Mouse (Mus musculus): ENCODE measurements around the gene Sgca.

Gene Sgca

DNA sequence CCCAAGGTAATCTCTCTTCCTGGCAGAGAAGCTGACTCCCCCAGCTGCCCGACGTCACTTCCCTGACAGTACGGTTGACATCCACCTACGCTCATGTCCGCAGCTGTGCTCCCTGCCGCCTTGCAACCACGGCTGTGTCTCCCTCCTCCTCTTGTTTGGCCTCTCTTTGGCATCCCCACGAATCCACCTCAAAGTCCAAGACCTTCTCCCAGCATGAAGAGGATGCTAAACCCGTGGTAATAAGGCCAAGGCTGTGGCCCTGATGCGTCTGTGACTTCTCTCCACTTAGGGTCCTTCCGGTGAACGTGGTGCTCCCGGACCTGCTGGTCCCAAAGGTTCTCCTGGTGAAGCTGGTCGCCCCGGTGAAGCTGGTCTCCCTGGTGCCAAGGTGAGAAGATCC, 33.1 kb downstream of the Sgca start:
- no peak for DNase-seq (ENCODE audit: low spot score in 2 of 2)

DNA sequence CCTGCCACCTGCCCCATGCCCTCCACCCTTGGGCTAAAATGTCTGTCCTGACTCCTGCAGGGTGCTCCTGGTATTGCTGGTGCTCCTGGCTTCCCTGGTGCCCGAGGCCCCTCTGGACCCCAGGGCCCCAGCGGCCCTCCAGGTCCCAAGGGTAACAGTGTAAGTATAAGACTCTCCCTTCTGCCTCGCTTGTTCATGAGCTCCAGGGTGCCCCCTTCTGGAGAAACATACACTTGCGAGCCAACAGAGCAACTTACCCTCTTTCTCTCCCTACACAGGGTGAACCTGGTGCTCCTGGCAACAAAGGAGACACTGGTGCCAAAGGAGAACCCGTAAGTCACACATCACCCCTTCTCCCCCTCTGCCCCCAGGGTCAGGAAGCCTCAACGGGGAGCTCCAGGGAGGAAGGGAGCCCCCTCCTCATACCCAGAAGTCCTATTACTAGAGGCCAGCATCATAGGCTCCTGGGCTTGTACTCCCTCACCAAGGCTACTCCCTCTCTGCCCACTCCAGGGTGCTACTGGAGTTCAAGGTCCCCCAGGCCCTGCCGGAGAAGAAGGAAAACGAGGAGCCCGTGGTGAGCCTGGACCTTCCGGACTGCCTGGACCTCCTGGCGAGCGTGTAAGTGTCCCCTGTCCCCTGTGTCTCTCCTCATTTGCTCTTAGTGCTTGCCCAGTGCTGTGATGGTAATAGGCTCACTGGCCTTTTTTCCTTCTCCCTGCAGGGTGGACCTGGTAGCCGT, 33.7 kb downstream of the Sgca start:
- DNase-seq (ENCODE audit: low spot score in 2 of 2) = no peak

DNA sequence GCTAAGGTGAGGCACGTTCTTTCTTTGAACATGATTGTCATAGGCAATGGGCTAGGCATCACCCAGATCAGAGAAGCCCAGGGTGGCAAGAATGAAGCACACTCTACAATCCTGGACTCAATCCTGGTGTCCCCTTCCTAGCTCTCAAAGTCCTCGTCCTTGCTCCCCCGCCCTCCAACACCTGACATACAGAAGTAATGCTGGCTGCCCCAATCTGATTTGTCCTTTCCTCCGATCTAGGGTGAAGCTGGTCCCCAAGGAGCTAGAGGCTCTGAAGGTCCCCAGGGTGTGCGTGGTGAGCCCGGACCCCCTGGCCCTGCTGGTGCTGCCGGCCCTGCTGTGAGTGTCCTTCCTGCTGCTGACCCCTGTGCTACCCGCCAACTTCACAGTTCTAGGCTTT, 34.4 kb downstream of the Sgca start:
- DNase-seq (ENCODE audit: low spot score in 2 of 2) = no peak

DNA sequence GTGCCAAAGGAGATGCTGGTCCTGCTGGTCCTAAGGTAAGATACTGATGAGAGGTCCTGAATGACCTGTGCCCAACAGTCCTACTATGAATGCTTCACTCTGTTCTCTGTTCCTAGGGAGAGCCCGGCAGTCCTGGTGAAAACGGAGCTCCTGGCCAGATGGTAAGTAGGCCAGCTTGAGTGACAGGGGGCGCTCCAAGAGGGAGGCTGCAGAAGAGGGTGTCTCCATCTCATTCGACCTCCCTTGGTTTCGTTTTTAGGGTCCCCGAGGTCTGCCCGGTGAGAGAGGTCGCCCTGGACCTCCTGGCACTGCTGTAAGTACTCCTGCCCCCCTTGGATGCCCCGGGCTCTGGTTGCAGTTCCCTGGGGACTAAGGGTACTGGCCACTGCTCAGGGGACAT, 35.0 kb downstream of the Sgca start:
- DNase-seq (ENCODE audit: low spot score in 2 of 2) = no peak

DNA sequence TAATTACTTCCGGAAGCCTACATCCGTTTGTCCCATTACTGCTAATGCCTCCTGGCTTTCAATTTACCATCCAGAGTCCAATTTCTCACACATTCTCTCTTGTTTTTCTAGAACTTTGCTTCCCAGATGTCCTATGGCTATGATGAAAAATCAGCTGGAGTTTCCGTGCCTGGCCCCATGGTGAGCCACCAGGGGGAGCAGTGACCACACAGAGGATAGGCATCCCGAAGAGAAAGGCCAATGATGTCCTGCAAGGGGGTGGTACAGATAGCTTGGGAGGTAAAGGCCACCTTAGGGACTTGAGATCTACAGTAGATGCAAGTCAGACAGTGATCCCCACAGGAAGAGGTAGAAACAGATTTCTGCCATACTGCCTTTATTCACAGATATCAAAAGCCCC, 36.8 kb downstream of the Sgca start:
- DNase-seq (ENCODE audit: low spot score in 2 of 2) = peak in 1 of 2 experiments; percentile 73

DNA sequence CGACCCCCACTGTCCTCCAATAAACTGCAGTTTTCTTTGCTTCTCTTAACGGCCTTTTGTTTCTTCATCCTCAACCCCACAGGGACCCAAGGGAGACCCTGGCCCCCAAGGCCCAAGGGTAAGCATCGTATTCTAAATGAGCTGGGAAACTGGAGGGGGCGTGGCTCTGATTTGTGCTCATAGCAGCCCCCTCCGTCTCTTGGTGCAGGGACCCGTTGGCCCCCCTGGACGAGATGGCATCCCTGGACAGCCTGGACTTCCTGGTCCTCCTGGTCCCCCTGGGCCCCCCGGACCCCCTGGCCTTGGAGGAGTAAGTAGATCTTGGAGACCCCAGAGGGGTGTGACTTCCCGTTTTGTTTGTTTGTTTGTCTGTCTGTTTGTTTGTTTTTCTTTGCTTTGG, 37.8 kb downstream of the Sgca start:
- DNase-seq (ENCODE audit: low spot score in 2 of 2) = no peak

DNA sequence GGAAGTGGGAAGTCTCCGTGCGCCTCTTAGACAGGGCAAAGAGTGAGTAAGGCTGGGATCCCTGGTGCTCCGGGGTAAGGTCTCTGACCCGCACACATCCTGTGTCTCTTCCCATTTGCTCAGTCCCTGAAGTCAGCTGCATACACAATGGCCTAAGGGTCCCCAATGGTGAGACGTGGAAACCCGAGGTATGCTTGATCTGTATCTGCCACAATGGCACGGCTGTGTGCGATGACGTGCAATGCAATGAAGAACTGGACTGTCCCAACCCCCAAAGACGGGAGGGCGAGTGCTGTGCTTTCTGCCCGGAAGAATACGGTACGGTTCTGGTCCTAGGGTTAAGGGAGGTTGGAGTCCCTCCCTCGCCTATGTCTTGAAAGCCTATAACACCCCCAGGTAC, 38.3 kb downstream of the Sgca start:
- DNase-seq (ENCODE audit: low spot score in 2 of 2) = no peak

DNA sequence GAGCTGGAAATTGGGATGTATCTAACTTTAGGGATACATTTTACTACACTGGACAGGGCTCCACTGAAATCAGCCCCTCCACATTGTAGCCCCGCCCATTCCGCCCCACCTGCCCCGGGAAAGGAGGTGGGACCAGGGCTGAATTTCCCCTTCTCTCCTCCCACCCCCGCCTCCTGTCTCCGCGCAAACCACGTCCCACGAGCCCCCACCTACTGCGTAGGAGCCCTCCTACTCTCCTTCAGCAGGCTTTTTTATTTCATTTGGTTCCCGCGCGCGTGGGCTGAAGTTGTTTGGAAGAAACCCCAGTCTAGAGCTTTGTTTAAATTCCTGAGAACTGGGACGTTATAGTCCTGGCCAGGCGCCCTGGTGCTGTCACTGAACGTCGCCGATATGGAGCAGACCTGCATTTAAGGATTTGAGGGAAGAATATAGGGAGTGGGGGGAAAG, 38.8 kb downstream of the Sgca start:
- peak; percentile 52 to 55 for DNase-seq (ENCODE audit: low spot score in 2 of 2)

DNA sequence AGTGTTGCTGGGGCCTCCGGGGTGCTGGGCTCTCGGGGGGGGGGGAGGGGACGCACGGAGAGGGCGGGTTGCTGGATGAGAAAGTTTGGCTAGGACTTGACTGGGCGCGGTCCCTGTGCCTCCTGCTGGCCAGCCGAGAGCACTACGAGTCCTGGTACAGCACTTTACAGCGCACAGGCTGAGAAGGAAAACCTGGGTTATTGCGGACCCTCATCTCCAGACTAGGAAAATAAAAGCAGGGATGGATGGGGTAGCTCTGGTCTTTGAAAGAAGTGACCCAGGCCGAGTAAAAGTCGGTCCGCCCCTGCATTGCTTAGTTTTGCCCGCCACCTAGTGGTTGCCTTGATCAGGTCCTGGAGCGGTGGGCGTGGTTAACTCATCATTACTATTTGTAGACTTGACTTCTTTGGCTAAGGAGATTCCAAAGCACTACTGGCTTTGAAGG, 39.3 kb downstream of the Sgca start:
- DNase-seq (ENCODE audit: low spot score in 2 of 2) = peak; percentile 70 to 85

DNA sequence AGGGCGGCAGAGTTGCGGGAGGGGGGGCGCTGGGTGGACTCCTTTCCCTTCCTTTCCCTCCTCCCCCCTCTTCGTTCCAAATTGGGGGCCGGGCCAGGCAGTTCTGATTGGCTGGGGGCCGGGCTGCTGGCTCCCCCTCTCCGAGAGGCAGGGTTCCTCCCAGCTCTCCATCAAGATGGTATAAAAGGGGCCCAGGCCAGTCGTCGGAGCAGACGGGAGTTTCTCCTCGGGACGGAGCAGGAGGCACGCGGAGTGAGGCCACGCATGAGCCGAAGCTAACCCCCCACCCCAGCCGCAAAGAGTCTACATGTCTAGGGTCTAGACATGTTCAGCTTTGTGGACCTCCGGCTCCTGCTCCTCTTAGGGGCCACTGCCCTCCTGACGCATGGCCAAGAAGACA, 40.1 kb downstream of the Sgca start, which contains the start of gene Col1a1:
Gene Col1a1, plus strand, starts transcription at position 180 of the 400 bp plus-strand sequence.
- DNase-seq (ENCODE audit: low spot score in 2 of 2) = no peak

DNA sequence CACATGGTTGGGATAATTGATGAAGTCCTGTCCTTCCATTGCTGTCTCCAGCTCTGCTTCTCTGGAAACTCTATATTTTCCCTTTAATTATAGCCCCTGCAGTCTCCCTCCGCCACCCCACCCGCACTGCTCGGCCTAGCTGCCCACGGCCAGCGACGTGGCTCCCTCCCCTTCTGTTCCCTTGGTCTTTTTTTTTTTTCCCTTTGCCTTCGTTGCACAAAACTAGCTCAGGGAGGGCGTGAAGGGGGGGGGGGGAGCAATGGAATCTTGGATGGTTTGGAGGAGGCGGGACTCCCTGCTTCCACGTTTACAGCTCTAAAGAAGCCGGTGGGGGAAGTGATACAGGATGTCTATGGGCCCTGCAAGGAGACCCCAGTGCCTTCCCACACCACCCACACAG, 41.6 kb downstream of the Sgca start:
- no peak for DNase-seq (ENCODE audit: low spot score in 2 of 2)

DNA sequence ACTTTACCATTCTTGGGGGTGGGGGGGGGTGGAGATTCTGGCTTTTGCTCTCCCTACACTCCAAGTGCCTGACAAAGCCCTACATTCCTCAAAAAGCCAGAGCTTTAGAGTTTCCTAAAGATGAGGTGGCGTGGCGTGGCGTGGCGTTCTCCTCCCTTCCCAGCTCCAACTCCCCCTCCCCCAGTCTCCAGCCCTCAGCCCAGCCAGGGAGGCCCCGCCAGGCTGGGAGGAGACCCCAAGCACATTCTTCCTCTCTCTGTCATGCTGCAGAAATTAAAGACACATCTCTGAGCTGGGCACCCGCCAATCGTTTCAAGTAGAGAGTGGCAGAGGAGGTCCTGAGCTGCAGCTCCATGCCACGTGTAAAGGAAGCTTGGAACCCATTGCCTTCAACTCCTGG, 42.5 kb downstream of the Sgca start:
- no peak for DNase-seq (ENCODE audit: low spot score in 2 of 2)

DNA sequence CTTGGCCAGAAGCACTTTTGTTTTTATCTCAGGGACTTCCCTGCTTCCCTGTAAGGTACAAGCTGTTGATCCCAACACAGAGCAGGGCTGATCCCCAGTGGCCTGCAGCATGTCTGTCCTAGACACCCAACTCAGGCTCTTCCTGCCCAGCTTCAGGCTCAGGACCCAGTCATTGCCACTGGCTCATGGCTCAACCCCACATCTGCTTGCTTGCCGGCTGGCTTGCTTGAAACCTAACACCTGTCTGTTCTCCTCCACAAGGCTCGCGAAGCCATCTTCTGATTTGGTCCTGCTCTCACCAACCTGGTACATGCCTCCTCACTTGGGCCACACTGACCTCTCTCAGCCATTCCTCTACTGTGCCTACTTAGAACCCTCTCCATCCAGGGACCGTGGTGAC, 46.0 kb downstream of the Sgca start:
- no peak for DNase-seq (ENCODE audit: low spot score in 2 of 2)

DNA sequence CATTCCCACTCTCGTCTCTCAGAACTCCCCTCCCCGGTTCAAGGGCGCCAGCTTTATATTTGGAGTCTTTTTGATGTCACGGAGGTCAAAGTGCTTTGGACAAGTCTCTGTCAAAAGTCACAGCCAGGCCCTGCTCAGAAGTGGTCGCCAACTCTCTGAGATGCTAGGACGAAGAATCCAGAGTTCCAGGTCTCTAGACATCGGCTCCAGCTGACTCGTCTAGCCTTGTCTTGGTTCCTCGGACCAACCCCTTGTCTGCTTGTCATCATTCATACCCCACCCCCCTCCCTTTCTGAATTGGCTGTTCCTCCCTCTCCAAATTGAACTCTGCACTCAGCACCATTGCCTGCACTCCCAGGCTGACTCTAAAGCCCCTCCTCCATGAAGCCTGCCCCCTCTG, 46.5 kb downstream of the Sgca start:
- no peak for DNase-seq (ENCODE audit: low spot score in 2 of 2)

DNA sequence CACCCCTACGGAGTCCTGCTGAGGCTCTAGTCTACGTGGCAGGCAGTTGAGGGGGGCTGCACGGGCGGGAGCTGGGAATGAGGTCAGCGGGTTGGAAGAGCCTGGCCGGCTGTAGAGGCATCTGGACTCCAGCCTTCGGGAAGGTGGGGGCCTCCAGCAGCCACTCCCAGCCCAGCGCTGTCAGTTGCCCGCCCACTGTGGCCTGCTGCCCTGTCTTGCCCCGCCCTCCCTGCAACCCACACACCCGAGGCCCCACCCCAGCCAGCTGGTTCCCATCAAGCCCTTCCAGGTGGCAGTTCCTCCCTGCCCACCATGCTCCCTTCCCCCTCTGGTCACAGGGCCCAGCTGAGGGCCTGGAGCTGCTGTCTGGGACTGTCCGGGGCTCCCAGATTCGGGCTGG, 47.3 kb downstream of the Sgca start:
- DNase-seq (ENCODE audit: low spot score in 2 of 2) = no peak

DNA sequence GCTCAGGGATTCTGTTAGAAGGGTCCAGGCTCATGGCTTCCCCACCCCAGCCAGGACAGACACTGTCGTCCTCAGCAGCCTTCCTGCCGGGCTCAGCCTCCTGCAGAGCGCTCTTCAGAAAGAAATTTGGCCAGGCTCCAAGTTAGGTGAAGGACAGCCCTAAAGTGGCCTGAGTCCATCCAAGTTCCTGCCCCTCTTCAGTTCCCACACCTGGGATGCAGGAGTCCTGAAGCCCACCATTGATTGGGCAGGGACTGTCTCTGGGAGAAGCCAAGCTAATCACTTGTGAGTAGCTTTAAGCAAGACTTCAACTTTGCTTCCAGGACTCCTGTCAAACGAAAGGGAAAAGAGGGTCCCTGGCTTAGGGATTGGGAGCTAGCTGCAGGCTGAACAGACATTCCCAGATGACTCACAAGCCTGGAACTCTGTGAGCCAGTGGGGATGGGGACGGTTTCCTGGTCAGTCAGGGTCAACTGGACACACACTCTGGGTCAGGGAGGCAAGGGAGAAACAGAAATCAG, 48.3 kb downstream of the Sgca start:
- DNase-seq (ENCODE audit: low spot score in 2 of 2) = no peak

DNA sequence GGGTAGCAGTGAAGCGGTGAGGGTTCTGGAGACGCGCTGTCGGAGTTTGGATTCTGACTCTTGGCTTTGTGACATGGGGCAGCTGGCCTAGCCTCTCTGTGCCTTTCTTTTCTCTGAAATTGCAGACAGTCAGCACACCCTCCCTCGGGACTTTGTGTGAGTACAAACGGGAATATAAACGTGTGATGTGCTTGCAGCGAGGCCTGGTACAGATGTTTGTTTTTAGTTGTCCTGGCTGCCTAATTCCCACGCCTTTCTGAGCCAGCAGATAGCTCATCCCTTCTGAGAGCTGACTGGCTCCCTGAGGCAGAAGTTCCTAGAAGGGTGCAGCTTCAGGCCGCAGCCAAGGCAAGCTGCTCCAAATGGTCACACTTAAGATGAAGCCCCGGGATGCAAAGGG, 49.7 kb downstream of the Sgca start:
- DNase-seq (ENCODE audit: low spot score in 2 of 2) = no peak

DNA sequence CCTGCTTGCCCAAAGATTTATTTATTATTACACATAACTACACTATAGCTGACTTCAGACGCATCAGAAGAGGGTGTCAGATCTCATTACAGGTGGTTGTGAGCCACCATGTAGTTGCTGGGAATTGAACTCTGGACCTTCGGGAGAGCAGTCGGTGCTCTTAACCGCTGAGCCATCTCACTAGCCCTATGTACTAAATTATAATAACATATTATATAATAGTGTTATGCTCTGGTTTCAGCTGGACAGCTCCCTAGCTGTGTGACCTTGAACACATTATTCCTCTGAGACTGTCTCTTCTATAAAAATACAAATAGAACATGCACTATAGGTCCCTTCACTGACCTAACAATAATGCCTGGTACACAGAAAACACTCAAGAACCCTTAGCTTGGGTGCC, 51.1 kb downstream of the Sgca start:
- no peak for DNase-seq (ENCODE audit: low spot score in 2 of 2)

DNA sequence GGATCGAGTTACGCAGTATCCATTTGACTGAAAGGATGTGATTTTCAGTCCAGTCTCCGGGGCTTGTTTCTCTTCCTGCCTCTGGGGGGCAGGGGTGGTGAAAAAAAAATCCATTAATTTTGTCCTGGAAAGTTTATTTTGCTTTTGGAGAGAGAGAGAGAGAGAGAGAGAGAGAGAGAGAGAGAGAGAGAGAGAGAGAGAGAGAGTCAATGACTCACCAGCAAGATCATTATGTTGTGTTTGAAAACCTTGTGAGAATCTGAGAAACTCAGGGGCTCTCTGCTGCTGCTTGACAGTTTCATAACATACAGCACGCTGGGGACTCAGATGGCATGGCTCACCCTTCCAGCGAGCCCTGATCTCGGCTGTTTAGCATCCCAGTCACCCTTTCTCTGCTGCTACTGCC, 55.1 kb downstream of the Sgca start:
- no peak for DNase-seq (ENCODE audit: low spot score in 2 of 2)

DNA sequence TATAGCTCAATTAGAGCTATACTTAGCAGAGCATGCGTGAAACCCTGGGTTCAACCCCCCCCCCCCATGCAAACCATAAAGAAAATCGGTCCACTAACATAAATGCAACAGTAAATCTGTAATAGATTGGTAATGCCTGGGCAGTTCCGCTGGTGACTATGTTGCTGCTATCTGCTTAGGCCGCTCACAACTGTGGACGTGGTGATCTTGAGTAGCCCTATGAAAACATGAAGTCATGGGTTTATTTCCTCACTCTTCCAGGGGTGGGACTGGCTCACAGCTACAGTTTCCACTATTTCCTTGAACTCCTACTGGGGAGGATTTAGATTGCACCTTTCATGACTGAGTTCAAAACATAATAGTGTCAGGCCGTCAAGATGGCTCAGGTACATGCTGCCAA, 58.4 kb downstream of the Sgca start:
- DNase-seq (ENCODE audit: low spot score in 2 of 2) = no peak

DNA sequence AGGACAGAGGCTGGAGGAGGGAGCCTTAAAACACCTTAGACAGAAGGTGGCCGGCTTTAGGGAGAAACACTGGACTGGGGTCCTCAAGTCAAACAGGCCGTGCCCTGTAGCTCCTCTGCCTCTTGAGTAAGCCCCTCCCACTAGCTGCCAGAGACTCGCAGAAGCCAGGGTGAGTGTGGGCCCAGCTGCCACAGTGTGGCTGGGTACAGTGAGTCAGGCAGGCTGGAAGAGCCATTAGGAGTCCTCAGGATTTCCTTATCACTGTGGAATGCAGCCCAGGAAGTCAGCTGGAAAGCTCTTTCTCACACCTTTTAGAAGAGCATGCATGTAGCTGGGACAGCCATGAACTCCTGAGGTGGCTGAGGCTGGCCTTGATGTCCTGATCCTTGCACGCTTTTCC, 59.6 kb downstream of the Sgca start:
- no peak for DNase-seq (ENCODE audit: low spot score in 2 of 2)

DNA sequence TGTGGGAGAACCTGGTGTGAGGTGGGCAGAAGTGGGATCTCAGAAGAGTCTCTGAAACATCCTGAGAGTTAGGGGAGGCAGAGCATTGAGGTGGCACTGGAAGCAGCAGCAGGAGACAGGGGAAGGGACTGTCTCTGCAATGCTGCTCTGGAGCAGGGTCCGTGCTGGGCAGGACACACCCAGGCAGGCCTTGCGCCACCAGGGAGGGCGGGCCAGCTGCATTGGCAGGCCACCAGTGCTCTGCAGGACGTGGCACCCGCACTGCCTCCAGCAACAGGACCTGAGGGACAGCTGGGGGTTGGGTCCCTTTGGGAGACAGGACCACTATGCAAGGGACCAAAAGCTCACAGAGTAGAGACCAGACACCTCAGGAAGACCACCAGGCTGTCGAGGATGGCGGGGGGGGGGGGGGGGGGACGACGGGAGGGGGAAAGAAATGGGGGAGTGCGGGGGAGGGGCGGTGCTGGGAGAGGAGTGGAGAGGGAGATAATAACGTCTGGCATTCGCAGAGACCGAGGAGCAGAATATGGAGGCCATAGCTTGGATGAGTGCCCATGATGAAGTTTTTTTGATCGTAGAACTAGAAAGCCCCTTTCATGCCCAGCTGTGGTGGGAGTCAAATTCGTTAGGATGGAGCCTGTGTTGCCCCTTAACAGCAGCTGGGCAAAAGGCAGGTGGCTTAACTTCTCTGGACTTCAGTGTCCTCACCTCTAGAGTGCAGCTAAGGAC, 60.3 kb downstream of the Sgca start:
- no peak for DNase-seq (ENCODE audit: low spot score in 2 of 2)
